Mouse (Mus musculus): ENCODE results near the gene Tmem107. TPM values are rescaled to one million over a fixed set of nuclear protein-coding genes. Genes with fewer than 3 reads are reported as not detected.

Tmem107 gene
- polyA plus RNA-seq, 1 experiment from 2014 or later, result 36.7 TPM

DNA sequence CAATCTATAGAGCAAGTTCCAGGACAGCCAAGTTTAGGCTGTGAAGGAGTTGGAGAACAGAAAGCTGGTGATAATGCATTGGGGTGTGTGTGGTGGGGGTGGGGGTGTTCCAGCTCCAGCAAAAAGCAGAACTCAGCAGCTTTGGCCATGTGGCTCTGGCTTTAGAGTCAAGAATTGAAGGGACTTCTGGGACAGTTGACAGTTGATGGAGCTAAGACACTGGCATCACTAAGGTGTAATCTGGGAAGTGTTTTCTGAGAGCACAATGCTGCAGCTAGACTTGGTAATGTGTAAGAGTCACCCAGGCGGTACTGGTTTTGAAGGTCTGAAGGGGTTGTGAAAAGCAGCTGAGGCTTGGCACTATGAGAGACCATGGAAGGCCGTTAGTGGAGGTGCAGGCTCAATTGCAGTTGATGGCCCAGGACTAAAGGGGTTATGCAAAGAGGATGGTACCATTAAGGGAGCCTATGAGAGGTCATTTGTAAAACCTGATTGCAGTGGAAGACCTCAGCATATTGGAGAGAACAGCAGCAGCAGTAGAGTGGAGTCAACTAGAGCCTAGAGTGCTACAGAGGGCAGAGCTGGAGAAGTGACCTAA lies 17.7 kb upstream of the Tmem107 start:
- H3K27ac ChIP-seq (replicated peaks; ENCODE audit: low read depth, low read length), result no peak overlapping the region
- no peaks in the 10 kb centered on the region for H3K4me1 ChIP-seq (ENCODE audit: control insufficient read depth, insufficient read depth, low read length)
- no peak for DNase-seq (ENCODE audit: low spot score)
- H3K4me2 ChIP-seq (ENCODE audit: low read depth, severe bottlenecking), result no peak overlapping the region
- no peak overlapping the region for H3K9ac ChIP-seq (ENCODE audit: low read length)
- WGBS, result 77% methylated on average over 2 of the region's 2 CpGs
- no peaks in the 10 kb centered on the region for H3K27me3 ChIP-seq (ENCODE audit: control insufficient read depth, insufficient read depth, low read length)
- peaks cover 15% of the 10 kb centered on the region; the same call in 1 of the 2 replicates for H3K36me3 ChIP-seq (ENCODE audit: control insufficient read depth, insufficient read depth, low read length)
- H3K4me3 ChIP-seq (ENCODE audit: low read depth, low read length), result no peak overlapping the region
- ATAC-seq (ENCODE audit: insufficient number of reproducible peaks, low FRiP score, low TSS enrichment, low read depth), result no peak
- H3K9me3 ChIP-seq (ENCODE audit: control insufficient read depth, low read length), result no peaks in the 10 kb centered on the region

DNA sequence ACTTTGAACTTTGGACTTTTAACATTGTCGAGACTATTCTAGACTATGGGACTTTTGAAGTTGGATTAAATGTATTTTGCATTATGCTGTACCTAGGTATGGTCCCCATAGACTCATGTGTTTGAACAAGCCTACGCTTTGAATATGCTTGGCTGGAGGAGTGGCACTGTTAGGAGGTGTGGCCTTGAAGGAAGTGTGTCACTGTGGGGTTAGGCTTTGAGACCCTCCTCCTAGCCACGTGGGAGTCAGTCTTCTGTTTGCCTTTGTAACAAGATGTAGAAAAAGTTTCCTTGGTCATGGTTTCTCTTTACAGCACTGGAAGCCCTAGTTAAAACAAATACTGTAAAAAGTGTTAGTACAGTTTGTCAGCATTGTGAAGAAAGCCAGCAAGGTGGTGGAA lies 16.8 kb upstream of the Tmem107 start:
- peaks cover 6% of the 10 kb centered on the region; the same call in 1 of the 2 replicates for H3K4me1 ChIP-seq (ENCODE audit: control insufficient read depth, insufficient read depth, low read length)
- H3K27me3 ChIP-seq (ENCODE audit: control insufficient read depth, insufficient read depth, low read length), result no peaks in the 10 kb centered on the region
- no peak overlapping the region for H3K4me3 ChIP-seq (ENCODE audit: low read depth, low read length)
- H3K9me3 ChIP-seq (ENCODE audit: control insufficient read depth, low read length), result no peaks in the 10 kb centered on the region
- 77% methylated on average over 3 of the region's 3 CpGs for whole genome bisulfite sequencing
- H3K9ac ChIP-seq (ENCODE audit: low read length), result no peak overlapping the region
- no peak overlapping the region for H3K4me2 ChIP-seq (ENCODE audit: low read depth, severe bottlenecking)
- ATAC-seq (ENCODE audit: insufficient number of reproducible peaks, low FRiP score, low TSS enrichment, low read depth), result no peak
- H3K36me3 ChIP-seq (ENCODE audit: control insufficient read depth, insufficient read depth, low read length), result peaks cover 15% of the 10 kb centered on the region; the same call in 1 of the 2 replicates
- no peak overlapping the region for H3K27ac ChIP-seq (replicated peaks; ENCODE audit: low read depth, low read length)
- no peak for DNase-seq (ENCODE audit: low spot score)

DNA sequence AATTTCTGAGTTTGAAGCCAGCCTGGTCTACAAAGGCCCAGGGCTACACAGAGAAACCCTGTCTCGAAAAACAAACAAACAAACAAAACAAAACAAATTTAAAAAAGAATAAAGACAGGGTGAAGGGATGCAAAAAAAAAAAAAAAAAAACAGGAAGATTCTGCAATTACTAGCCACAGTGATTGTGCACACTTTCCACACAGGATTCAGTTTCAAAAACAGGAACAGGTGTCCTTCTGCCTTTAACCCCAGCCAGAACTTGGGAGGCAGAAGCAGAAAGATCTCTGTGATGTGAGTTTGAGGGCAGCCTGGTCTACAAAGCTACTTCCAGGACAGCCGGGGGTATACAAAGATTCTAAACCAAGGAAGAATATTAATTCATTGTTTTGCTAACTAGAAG lies 12.3 kb upstream of the Tmem107 start:
- DNase-seq (ENCODE audit: low spot score) (no peak), ATAC-seq (ENCODE audit: insufficient number of reproducible peaks, low FRiP score, low TSS enrichment, low read depth) (no peak)
- H3K36me3 ChIP-seq (ENCODE audit: control insufficient read depth, insufficient read depth, low read length), result no peaks in the 10 kb centered on the region
- peak overlapping the region; percentile 78; the same call in 1 of the 2 replicates for H3K9ac ChIP-seq (ENCODE audit: low read length)
- H3K4me1 ChIP-seq (ENCODE audit: control insufficient read depth, insufficient read depth, low read length), result peaks cover 19% of the 10 kb centered on the region
- peak overlapping the region; percentile 95 for H3K4me3 ChIP-seq (ENCODE audit: low read depth, low read length)
- peak overlapping the region; percentile 96; the same call in 1 of the 2 replicates for H3K4me2 ChIP-seq (ENCODE audit: low read depth, severe bottlenecking)
- WGBS, result 81% methylated on average over 2 of the region's 2 CpGs
- H3K27me3 ChIP-seq (ENCODE audit: control insufficient read depth, insufficient read depth, low read length), result no peaks in the 10 kb centered on the region
- no peaks in the 10 kb centered on the region for H3K9me3 ChIP-seq (ENCODE audit: control insufficient read depth, low read length)
- H3K27ac ChIP-seq (replicated peaks; ENCODE audit: low read depth, low read length), result no peak overlapping the region

DNA sequence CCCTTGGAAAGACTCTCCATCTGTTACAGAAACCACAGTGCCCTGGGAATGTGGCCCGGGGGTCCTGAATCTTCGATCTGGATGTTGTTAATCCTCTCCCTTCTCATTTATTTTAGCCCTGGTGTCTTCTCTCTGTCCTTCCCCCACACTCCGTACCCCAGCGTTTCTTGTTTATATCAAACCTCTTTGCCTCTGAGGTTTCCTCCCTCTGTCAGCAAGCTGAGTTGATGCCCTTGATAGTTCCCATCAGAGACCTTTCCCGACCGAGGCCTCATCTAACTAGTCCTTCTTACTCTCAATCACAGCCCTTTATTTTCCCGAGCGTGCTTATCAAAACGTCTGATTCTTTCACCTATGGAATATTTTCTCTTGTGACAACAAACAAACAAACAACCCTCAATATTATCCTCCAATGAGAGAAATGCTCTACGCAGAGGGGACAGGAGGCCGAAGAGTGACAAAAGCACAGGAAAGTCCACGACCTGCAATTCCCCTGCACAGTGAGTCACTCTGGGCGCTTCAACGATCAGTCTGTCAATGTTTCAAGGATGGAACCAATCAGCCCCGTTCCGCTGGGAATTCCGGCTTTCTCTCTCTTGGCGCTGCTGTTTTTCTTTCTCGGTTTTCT lies 11.8 kb upstream of the Tmem107 start:
- Histone ChIP-seq H3K9me3 (ENCODE audit: control insufficient read depth, low read length) (no peaks in the 10 kb centered on the region), H3K9ac (ENCODE audit: low read length) (peak overlapping the region; percentile 78), H3K36me3 (ENCODE audit: control insufficient read depth, insufficient read depth, low read length) (no peaks in the 10 kb centered on the region), H3K4me3 (ENCODE audit: low read depth, low read length) (peak overlapping the region; percentile 95), H3K4me1 (ENCODE audit: control insufficient read depth, insufficient read depth, low read length) (peaks cover 19% of the 10 kb centered on the region), H3K4me2 (ENCODE audit: low read depth, severe bottlenecking) (peak overlapping the region; percentile 96), H3K27ac (replicated peaks; ENCODE audit: low read depth, low read length) (no peak overlapping the region; the same call in 1 of the 2 replicates), H3K27me3 (ENCODE audit: control insufficient read depth, insufficient read depth, low read length) (no peaks in the 10 kb centered on the region)
- DNase-seq (ENCODE audit: low spot score), result no peak
- 2% methylated on average over 19 of the region's 19 CpGs for WGBS
- ATAC-seq (ENCODE audit: insufficient number of reproducible peaks, low FRiP score, low TSS enrichment, low read depth), result no peak

DNA sequence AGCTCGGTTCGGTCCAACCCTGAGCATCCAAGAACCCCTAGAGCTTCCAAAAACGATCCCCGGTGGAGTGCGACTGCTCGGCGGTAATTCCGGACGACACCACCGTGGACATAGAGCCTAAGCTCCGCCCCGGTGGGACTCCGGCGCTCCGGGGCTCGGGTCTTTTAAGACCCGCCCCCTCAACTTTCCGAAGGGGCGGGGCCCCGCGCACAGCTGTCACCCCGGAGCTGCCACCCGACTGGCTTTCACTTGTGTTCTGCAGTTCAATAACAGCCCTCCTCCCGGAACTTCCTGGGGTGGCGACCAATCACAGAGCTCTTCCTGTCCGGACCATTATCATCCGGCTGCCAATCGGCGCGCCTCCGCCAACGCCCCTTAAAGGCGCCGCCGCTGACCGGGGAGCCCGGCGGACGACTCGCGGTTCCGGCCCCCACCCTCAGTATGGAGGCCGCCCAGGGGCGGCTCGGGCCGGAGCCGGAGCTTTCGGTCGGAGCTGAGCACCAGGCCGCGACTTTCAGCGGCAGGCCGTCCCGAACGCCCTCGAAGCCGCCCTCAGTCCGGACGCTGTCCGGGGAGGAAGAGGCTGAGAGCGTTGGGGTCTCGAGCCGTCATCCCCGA lies 11.1 kb upstream of the Tmem107 start, which contains the start of gene Borcs6:
Gene Borcs6, plus strand, starts transcription at position 361 of the 618 bp plus-strand sequence.
- under 1% methylated on average over 62 of the region's 64 CpGs for whole genome bisulfite sequencing
- Histone ChIP-seq H3K36me3 (ENCODE audit: control insufficient read depth, insufficient read depth, low read length) (no peaks in the 10 kb centered on the region), H3K4me1 (ENCODE audit: control insufficient read depth, insufficient read depth, low read length) (peaks cover 22% of the 10 kb centered on the region), H3K27me3 (ENCODE audit: control insufficient read depth, insufficient read depth, low read length) (no peaks in the 10 kb centered on the region), H3K9me3 (ENCODE audit: control insufficient read depth, low read length) (no peaks in the 10 kb centered on the region), H3K4me3 (ENCODE audit: low read depth, low read length) (peak within 1 kb of the TSS; percentile 95), H3K9ac (ENCODE audit: low read length) (peak within 1 kb of the TSS; percentile 78), H3K4me2 (ENCODE audit: low read depth, severe bottlenecking) (peak within 1 kb of the TSS; percentile 96), H3K27ac (replicated peaks; ENCODE audit: low read depth, low read length) (peak within 1 kb of the TSS; percentile 59; the same call in 1 of the 2 replicates)
- DNase-seq (ENCODE audit: low spot score), result peak; percentile 94
- peak; percentile 87 for ATAC-seq (ENCODE audit: insufficient number of reproducible peaks, low FRiP score, low TSS enrichment, low read depth)

DNA sequence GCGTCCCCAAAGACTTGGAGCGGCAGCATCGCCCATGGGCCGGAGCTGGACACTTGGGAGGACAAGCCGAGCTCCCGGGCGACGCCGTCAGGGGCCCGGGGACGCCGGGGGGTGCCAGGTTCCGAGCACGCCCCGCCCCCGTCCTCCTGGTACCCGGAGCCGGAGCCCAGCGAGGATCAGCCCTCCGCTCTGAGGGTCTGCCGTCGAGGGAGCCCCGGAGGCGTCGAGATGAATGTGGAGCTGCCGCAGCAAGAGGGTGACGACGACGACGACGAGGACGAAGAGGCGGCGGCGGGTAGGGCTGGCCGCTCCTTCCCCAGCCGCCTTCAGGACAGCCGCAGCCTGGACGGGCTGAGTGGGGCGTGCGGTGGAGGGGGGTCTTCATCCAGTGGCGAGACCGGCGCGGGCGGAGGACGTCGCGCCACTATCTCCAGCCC lies 10.6 kb upstream of the Tmem107 start:
- H3K27me3 ChIP-seq (ENCODE audit: control insufficient read depth, insufficient read depth, low read length), result no peaks in the 10 kb centered on the region
- H3K4me3 ChIP-seq (ENCODE audit: low read depth, low read length), result peak overlapping the region; percentile 95
- peak overlapping the region; percentile 96 for H3K4me2 ChIP-seq (ENCODE audit: low read depth, severe bottlenecking)
- peak overlapping the region; percentile 78 for H3K9ac ChIP-seq (ENCODE audit: low read length)
- WGBS, result under 1% methylated on average over 49 of the region's 49 CpGs
- peaks cover 26% of the 10 kb centered on the region for H3K4me1 ChIP-seq (ENCODE audit: control insufficient read depth, insufficient read depth, low read length)
- no peaks in the 10 kb centered on the region for H3K9me3 ChIP-seq (ENCODE audit: control insufficient read depth, low read length)
- H3K27ac ChIP-seq (replicated peaks; ENCODE audit: low read depth, low read length), result peak overlapping the region; percentile 59; the same call in 1 of the 2 replicates
- ATAC-seq (ENCODE audit: insufficient number of reproducible peaks, low FRiP score, low TSS enrichment, low read depth), result 0 out of 2 replicates have a peak, but pooled peaks have one; percentile 1
- DNase-seq (ENCODE audit: low spot score), result peak; percentile 63
- no peaks in the 10 kb centered on the region for H3K36me3 ChIP-seq (ENCODE audit: control insufficient read depth, insufficient read depth, low read length)

DNA sequence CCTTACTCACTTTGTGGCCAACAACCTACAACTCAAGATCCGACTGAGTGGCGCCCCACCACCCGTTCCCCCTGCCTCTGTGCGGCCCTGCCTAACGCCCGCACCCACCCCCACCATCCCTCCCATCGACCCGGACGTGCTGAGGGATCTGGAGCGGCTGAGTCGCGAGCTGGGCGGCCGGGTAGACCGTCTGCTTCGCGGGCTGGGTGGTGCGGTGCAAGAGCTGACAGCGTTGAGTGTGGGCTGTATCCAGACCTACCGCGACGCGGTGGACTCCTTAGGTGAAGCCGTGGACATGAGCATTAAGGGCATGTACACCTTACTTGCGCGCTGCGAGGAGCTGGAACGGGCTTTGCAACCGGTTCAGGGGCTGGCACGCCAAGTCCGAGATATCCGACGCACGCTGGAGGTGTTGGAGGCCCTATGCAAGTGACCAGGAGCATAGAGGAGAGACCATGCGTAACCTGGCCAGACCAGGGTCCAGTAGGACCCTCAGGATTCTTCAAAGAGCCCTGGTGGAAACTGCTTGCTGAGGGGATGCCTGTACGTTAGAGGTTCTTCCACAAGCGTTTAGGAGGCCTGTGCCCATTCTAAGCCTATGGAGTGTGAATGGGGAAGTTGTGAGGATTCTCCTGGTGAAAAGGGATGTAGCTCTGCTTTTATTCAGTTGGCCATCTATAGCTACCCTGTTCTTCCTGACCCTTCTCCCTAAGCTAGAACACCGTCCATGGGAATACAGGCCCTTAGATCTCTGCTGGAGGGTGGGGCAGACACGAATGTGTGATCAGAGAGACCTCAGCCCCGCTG lies 10.0 kb upstream of the Tmem107 start:
- ATAC-seq (ENCODE audit: insufficient number of reproducible peaks, low FRiP score, low TSS enrichment, low read depth), result no peak
- WGBS, result under 1% methylated on average over 40 of the region's 40 CpGs
- H3K4me1 ChIP-seq (ENCODE audit: control insufficient read depth, insufficient read depth, low read length), result peaks cover 26% of the 10 kb centered on the region
- peak; percentile 45 for DNase-seq (ENCODE audit: low spot score)
- H3K36me3 ChIP-seq (ENCODE audit: control insufficient read depth, insufficient read depth, low read length), result no peaks in the 10 kb centered on the region
- no peak overlapping the region for H3K27ac ChIP-seq (replicated peaks; ENCODE audit: low read depth, low read length)
- H3K9me3 ChIP-seq (ENCODE audit: control insufficient read depth, low read length), result no peaks in the 10 kb centered on the region
- H3K9ac ChIP-seq (ENCODE audit: low read length), result peak overlapping the region; percentile 78
- H3K27me3 ChIP-seq (ENCODE audit: control insufficient read depth, insufficient read depth, low read length), result no peaks in the 10 kb centered on the region
- H3K4me2 ChIP-seq (ENCODE audit: low read depth, severe bottlenecking), result peak overlapping the region; percentile 96
- H3K4me3 ChIP-seq (ENCODE audit: low read depth, low read length), result peak overlapping the region; percentile 95
